Mouse (Mus musculus): Measurements from ENCODE around the gene Immp2l.

Gene Immp2l

DNA sequence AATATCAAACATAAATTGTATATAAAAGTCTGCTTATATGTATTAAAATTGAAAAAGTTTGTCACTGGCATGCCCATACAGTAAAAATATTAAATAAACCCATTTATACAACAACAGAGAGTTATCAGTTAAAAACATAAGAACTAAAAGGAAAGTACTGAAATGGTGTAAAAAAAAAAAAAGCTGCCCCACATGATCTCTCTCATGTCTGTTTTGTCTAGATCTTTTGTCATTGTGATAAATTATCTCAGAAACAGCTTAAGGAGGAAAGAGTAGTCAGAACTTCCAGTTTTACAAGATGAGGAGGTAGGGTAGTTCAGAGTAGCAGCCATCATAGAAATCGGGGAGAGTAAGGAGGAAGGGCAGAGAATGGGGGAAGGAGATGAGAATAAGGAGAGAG, 298.1 kb downstream of the Immp2l start:
- no peak for DNase-seq

DNA sequence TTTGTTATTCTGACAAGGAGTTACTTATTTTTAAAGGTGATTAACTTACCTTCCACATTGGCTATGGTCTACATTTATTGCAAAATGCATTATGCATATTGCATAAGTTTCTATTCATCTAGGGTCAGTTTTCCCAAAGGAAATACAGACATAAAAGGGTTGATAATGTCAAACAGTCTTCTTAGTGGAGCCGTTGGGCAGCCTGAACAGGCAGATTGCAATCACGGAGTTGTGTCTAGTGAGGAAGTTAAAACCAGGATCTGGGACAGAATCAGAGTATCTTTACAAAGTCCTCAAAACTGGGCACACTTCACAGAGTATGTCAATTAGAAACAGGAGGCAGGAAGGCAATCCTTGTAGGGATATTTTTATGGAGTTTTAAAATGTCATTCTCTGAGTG, 300.5 kb downstream of the Immp2l start:
- no peak for DNase-seq

DNA sequence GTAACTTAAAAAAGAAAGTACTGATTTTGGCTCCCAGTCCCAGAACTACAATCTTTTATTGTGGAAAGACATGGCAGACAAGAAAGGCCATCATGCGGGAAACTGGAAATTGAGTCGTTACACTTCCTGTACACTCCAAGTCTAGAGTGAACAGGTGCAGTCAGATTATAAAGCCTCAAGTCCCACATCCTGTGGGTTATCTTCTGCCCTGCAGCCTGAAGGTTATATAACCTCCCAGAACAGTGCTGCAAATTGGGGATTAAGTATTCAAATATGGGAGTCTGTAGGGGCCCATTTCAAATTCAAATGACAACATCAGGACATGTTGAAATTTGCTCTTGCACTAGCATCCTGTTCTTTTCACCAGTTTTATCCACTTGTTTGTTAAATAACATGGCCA, 301.9 kb downstream of the Immp2l start:
- DNase-seq, result no peak

DNA sequence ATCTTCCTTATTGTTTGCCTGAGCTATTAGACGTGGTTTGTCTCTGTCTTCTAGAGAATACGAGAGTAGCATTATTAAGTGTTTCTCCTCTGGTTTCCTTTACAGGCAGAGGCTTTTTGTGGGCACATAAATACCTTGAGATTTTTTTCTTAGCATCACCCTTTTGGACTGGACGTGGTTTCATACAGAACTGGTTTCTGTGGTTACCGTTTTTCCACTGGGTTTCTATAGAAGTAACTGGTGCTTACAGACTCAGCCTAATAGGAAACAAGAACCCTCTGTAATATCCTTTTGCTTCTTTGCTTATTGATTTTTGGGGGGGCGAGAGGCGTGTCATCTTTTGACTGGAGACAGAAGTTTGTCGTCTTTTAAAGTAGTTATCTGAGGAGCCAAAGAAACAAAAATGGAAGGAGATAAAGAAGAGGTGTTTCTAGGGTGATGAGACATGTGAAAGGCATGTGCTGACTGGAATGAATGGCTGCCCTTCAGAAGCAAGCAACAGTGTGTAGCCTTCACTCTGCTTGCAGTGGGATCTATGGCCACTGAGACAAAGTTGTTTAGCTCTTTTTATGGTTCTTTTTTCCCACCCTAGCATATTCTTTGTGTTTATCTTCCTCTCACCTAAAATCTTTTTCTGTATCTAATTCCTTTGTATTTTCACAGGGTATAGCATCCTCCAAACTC, 307.2 kb downstream of the Immp2l start:
- DNase-seq, result no peak

DNA sequence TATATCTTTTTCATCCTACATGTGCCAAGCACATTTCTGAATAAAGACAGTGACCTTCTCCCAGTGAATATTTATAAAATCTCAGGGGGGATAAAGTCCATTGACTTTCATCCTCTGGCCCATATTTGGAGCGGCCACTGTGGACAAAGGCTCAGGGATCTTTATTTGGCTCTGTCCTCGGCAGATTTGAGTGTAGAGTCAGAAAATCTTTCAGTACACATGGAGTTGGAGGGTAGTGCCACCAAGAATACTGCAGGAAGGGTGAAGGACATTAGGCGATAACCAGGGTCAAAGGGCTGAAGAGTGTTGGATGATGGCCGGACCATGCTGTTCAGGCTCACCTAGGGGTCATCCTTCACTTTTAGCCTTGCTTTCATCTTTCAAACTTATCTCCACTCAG, 321.7 kb downstream of the Immp2l start:
- DNase-seq, result no peak

DNA sequence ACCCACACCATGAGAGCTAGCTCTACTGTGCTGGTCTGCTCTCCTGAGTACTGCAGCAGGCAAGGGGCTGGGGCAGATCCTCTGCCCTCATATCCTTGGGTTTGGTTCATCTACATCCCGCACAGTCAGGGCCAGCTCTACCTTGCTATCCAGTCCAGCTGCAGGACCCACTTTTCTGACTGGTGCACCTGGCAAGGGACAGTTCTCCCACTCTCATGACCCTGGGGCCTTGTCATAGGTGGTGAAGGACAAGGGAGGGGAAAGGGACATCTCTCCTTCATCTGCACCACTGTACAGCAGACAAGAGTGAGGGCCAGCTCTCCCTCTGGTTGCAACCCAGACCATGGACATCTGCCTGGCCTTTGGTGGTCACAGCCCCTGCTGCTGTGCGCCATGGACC, 323.6 kb downstream of the Immp2l start:
- no peak for DNase-seq

DNA sequence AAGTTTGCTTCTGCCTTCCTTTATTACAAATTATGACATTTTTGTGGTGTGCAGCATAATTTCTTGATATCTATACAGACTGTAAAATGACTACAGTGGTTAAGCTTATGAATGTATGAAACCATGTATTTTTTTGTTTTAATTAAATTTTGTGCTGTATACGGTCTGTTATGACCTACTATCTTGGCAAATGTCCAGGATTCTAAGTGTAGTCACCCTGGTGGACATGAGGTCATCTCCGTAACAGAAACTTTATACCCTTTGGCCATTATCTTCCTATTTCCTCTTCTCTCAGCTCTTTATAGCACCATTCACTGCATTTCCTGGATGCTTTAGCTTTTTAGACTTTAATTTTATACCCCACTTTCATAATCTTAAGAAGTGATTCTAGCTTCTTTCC, 325.5 kb downstream of the Immp2l start:
- no peak for DNase-seq

DNA sequence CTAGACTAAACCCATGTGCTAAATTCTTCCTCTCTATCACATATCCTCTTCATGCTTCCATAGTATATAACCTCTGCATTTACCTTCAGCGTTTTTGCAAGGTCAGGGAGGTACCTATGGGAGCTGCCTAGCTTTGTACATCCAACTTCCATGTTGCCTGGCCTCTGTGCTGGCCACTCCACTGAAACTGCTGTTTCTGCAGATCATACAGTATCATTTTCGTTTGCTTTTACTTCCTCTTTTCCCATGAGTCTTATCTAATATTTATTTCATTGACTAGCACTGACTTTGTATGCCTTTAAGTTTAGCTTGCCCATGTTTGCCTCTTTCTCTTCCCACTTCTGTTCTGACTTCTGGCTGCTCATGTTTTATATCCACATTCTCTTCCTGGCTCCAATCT, 325.9 kb downstream of the Immp2l start:
- DNase-seq, result no peak

DNA sequence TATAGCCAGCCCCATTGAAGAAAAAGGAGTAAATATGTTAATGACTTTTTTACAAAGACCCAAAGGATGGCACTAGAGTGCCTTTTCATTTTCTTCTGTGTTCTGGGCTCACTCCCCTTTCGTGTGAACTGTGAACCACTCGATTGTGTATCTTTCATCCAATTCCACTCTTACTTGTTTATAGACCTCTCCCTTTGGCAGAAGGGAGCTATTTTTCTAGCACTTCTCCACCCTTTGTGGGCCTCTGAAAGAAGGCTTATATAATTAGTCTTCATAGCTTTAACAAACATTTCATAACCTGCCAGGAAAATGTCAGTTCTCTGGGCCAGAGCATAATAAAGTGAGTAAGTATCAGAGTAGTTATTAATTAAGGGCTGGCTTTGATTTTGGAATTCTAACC, 327.4 kb downstream of the Immp2l start:
- no peak for DNase-seq

DNA sequence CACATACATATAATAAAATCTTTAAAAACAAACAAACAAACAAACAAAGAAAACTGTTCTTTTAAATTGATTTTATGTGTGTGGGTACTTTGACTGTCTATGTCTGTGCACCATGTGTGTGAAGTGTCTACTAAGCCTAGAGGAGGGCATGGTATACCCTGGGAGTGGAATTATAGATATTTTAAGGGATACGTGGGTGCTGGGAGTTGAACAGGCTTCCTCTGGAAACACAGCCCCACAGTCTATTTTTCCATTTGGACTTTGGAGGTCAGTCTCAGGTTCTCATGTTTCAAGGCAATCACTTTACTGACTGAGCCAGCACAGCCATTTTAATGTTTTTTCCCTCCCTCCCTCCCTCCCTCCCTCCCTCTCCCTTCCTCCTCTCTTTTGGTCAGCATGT, 331.0 kb downstream of the Immp2l start:
- DNase-seq, result no peak

DNA sequence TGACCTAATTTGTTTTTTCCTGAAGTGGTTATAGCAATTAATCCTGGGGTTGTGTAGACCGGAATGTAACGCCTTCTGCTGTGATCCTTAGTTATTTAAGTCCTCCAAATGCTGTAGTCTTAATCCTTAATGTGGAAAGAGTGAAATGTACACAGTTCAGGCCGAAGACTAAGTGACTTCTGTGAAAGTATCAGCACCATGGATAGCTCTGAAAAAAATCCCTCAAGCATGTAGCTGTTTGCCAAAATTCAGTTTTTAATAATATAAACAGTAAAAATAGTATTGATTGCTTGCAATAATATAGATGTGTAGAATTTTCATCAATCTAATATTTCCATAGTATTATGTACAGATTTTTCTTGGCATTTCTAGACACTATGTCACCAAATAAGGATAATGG, 332.1 kb downstream of the Immp2l start:
- no peak for DNase-seq

DNA sequence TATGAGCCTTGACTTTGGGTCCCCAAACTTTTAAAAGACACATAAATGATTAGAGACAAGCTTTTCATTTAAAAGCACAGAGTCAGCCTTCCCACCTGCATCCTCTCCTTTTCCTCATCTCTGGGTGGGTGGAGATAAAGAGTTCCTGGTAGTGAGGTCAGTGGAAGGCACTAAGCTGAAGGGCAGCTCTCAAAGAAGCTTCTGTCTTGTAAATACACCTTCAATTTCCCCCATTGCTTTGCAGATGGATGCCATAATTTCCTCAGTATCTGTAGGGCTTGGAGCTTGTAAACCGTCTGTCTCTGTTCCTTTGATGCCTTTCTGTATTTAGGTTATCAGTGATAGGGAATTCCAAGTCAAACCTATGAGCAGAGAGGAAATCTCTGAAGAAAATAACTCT, 362.8 kb downstream of the Immp2l start:
- no peak for DNase-seq

DNA sequence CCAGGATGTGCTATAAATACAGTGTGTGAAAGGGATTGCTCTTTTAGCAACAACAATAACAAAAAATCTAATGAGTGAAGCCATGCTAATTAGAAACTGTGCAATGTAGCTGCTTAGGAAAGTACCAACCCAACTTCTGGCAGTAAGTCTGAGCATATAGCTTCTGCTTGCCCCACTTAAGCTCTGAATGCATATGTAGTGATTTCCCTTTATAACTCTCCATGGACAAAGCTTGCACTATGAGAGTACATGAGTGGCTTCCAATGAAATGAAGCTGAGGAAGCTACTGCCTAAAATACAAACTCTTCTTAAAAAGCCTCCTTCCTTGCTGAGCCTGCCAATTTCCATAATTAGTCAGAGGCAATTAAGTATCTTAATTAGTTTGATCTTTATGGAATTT, 370.3 kb downstream of the Immp2l start:
- no peak for DNase-seq

DNA sequence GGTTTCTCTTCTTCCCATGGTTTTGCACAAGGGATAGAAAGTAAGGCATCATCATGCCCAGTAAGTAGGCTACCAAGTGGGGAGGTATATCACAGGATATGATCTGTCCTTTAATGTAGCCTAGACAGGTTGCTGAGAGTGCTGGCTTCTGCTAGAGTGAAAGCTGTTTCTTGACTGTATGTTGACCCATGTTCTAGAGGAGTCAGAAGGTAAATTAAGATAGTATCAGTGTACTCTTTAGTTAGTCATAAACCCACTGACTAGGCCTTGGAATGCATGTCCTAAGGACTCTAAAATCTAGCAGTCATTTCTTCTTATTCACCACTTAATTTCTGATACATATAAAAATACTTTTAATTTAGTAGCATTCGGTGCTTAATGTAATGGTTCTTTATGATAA, 377.2 kb downstream of the Immp2l start:
- DNase-seq, result no peak

DNA sequence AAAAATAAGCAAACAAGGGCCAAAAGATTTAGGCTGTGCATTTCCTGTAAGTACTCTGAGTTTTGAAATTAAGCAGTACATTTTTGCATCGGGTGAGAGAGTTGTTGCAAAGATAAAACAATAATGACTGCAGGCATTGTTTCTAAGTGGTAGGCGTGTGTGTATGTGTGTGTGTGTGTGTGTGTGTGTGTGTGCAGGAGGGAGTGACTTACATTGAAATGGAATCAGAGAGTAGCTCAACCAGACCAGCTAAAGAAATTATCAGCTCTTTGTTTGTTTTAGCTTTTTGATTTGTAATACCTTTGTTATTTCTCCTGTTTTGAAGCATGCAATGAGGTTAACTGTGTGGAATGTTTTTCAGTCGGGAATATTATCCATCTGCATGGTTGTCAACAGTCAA, 378.0 kb downstream of the Immp2l start:
- DNase-seq, result no peak

DNA sequence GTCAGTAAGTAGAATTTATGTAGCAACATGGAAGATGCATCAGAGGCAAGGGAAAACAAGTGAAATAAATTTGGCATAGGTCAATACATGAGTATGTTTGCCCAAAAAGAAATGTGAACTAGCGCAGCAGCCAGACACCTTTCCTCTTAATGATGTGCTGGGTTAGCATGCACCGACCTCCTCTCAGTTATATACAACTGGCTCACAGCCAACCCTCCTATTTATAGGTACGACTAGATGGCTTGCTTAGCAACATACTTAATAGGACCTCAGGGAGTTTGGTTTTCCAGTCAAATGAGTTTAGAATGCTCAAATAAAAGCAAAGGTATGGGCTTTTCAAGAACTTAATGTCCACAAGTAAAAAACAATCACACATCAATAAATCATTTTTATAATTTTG, 385.5 kb downstream of the Immp2l start:
- DNase-seq, result no peak

DNA sequence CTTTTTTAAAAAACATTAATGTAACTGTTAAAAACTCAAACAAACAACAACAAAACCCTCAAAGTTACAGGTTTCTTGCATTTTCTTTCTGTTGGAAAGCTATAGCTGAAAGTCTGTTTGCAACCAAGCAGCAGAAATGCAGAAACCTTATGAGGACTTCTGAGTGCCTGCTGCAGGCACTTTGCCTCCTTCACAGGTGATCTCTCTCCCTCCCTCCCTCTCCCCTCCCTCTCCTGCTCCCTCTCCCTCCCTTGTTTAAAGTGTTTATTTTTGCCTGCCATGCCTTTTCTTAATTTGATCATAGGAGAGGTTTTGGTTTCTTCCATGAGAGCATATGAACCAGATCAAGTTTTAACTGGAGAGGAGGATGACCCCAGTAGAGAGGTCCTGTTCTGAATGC, 392.7 kb downstream of the Immp2l start:
- no peak for DNase-seq

DNA sequence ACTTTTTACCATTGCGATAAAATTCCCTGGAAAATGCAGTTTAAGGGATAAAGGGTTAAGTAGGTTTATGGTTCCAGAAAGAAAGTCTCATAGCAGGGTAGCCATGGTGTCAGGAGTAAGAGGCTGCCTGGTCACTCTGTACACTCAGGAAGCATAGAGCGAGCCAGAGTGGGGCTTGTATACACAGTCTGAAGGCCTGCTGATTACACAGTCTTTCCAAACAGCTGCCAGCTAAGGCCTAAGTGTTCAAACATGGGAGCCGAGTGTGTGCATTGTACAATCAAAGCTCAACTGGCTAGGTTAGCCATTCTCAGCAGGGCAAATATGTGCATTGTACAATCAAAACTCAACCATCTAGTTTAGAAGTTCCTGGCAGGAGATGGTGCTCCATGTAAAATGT, 393.2 kb downstream of the Immp2l start:
- no peak for DNase-seq

DNA sequence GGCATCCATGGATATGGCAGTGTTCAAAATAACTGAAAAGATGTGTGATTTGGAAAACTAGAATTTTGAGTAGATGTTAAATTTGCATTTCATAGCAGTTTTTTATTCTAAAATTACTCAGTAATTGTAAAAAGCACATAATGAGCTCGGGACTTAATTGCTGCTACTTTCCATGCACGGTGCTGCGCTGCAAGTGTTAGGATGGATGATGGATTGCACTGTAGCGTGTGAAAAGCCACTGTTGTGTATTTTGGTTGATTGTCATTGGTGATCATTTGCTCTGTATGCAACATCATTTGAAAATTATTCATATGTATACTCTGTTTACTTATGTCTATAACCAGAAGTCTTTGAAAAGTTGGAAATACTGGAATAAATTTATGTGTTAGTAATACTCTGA, 394.1 kb downstream of the Immp2l start:
- DNase-seq, result no peak

DNA sequence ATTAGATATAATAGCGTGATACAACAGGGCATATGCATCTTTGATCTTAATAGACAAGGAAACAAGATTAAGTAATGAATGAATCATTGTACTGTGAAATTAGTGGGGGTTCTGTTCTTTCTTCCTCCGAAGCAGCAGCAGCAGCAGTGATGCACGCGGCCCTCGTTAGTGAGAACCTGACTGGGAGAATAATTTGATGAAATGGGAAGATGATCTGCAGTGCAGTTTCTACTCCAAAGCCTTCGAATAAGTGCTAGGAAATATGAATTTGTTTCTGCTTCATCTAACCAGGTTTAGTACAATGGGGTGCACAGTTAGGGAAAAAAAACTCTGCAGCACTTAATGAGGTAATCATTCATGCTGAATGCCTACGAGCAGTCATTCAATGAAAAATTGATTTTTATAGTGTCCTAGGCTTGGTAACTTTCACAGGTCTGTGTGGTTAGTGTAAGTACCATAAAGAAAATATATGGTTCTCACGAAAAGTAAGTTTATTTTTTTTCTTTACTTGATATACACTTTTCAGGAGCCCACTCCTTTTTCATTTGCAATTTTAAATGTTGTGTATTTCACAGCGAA, 401.3 kb downstream of the Immp2l start:
- no peak for DNase-seq

DNA sequence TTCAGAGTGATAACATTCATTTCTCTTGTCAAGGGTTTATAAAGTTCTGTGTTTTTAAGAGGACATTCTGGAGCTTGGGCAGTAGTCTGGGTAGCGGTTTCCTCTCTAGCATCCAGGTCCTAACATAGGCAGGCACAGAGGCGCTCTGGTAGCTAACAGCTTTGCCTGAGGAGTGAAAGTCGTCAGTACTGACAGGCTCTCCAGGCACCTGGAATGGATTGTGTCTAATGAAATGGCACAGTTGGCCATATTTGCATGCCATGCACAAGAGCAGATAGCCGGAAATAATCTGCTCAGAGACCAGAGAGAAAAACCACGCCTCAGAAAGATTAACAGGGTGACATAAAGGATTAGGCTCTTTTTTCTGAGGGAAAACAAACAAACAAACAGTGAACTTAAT, 403.6 kb downstream of the Immp2l start:
- peak; percentile 66 for DNase-seq

DNA sequence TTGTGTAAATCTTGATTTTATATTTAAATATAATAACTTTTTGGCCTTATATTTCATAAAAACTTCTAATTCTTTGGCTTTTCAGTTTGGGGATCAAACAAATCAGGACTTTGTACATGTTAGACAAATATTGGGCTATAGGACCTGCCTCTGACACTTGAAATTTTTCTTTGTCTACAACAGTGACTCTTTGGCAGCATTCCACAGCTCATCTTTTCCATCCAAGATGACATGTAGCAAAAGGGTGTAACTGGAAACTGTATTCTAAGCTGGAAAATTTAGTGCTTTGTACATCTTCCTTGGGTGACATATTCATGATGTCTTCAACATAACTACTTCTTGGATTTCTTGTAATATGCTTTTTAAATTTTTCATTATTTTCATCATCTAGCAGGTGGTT, 404.9 kb downstream of the Immp2l start:
- no peak for DNase-seq

DNA sequence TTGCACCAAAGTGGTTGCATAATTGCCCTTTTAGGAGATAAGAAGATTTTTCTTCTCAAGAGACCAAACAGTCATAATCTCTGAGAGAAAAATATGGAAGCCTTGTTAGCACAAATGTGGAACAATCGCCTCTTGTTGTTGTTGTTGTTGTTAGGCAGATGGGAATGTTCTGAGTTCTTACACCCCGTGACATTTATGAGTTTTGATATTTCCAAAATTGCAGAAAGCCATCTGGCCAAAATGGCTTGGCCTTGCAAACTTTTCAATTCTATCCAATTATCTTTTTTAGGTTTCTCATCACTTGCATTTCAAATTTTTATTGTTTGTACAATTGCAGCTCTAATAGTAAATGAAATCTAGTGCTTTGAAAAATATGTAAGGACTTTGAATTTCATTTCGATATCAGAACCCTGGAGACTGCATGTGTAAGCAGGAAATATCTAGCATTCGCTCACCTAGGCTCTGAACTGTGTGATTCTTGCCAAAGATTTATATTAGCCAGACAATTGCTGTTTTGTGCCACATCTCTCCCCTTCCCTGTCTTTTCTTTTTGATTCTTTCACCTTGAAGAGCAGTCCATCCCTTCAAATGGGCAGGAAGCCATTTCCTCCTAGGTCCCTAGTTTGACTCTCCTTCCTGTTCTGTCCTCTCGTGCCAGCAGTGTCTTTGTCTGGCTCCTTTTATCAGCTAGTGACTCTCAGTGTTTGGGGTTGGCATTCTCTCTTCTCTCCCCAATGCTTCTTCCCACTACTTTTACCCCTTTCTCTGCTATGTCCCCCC, 412.5 kb downstream of the Immp2l start:
- peak; percentile 47 for DNase-seq

DNA sequence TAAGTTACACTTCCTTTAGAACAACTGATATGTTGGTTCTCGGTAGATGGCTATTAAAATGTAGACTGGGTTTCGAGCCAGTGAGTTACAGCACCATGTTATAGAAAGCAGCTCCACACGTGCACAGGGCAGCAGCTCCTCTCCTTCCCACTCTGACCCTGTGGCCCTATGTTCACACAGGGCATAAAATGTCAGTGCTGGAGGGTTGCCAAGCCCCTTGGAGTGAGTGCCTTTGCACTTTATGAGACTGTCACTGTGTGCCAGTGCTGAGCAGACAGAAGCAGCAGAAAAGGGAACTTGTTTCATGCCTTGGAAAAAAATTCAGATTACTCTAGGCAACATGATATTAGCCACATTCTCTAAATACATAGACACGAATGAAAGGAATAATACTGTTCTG, 414.6 kb downstream of the Immp2l start:
- DNase-seq, result peak; percentile 20
